Mouse (Mus musculus) forebrain, embryonic 11.5 days (tissue): ENCODE data around the gene Larp4. TPM values are rescaled to one million over a fixed set of nuclear protein-coding genes. Genes with fewer than 3 reads are reported as not detected.

Source experiments
- ATAC-seq: fragments of 200-750 bp; cut with Nextera tagmentation; replicated peaks from 2 replicates; pipeline ENCODE4 v1.8.0; 2017; ENCODE audit warnings: moderate TSS enrichment; ENCODE audit not compliant: low FRiP score
- DNase-seq: peaks from one replicate; pipeline ENCODE4 v3.0.0-alpha.2; 2017; ENCODE audit warnings: low spot score
- H3K27ac ChIP-seq: fragments of 300-500 bp; sonication (generic); 2 replicates; pipeline ENCODE4 v1.5.1; 2014; ENCODE audit warnings: low read depth, low read length
- H3K27me3 ChIP-seq: fragments of 300-500 bp; sonication (generic); 2 replicates; pipeline ENCODE4 v1.6.1; 2014; ENCODE audit warnings: mild to moderate bottlenecking, low read length, mixed read lengths; ENCODE audit not compliant: control insufficient read depth, insufficient read depth
- H3K36me3 ChIP-seq: fragments of 300-500 bp; sonication (generic); 2 replicates; pipeline ENCODE4 v1.6.1; 2014; ENCODE audit warnings: mild to moderate bottlenecking, low read length, moderate library complexity, mixed read lengths; ENCODE audit not compliant: control insufficient read depth, insufficient read depth
- H3K4me1 ChIP-seq: fragments of 300-500 bp; sonication (generic); replicated peaks from 2 replicates; pipeline ENCODE4 v1.6.1; 2014; ENCODE audit warnings: low read length, mixed read lengths; ENCODE audit not compliant: control insufficient read depth, insufficient read depth
- H3K4me2 ChIP-seq: fragments of 300-500 bp; sonication (generic); 2 replicates; pipeline ENCODE4 v1.6.1; 2014; ENCODE audit warnings: low read depth, mild to moderate bottlenecking, low read length, moderate library complexity, mixed read lengths; ENCODE audit not compliant: severe bottlenecking
- H3K4me3 ChIP-seq: fragments of 300-500 bp; sonication (generic); 2 replicates; pipeline ENCODE4 v1.5.1; 2014; ENCODE audit warnings: low read depth, low read length
- H3K9ac ChIP-seq: fragments of 300-500 bp; sonication (generic); 2 replicates; pipeline ENCODE4 v1.6.1; 2014; ENCODE audit warnings: low read length
- H3K9me3 ChIP-seq: fragments of 300-500 bp; sonication (generic); 2 replicates; pipeline ENCODE4 v1.6.1; 2016; ENCODE audit warnings: low read length, mixed read lengths; ENCODE audit not compliant: control insufficient read depth
- WGBS: fragments of 180-500 bp; shearing (Covaris S2); extraction: QIAGEN DNeasy Blood & Tissue Kit; methylation state at CpG from one replicate; pipeline ENCODE4 v1.1.7; 2014; 5-methylcytosine and 5-hydroxymethylcytosine counted together
- polyA plus RNA-seq: library from polyadenylated mRNA; unstranded; fragments of >200 nt; fragmentation: Nextera tagmentation; extraction: Ambion mirVana; gene quantifications from 2 replicates; pipeline ENCODE4 v1.2.1, GENCODE M21; 2014

The Larp4 gene
- polyA plus RNA-seq, 1 experiment from 2014 or later: 42.8 TPM

- WGBS: 86% methylated on average over 3 of the region's 3 CpGs
- Histone ChIP-seq H3K36me3 (no peaks in the 10 kb centered on the region), H3K4me3 (no peak overlapping the region), H3K9ac (no peak overlapping the region), H3K9me3 (no peaks in the 10 kb centered on the region), H3K27ac (no peak overlapping the region), H3K4me1 (0 out of 2 replicates have a peak, but pooled peaks cover 2% of the 10 kb centered on the region), H3K4me2 (no peak overlapping the region), H3K27me3 (no peaks in the 10 kb centered on the region)
- no peak for DNase-seq
- ATAC-seq: no peak
These were observed 88.3 kb downstream of the Larp4 start for GRCm38 (mm10) chr15:100058143-100058542.

- Histone ChIP-seq H3K27ac (no peak overlapping the region), H3K9ac (no peak overlapping the region), H3K4me2 (no peak overlapping the region), H3K4me1 (0 out of 2 replicates have a peak, but pooled peaks cover 2% of the 10 kb centered on the region), H3K36me3 (no peaks in the 10 kb centered on the region), H3K4me3 (no peak overlapping the region), H3K27me3 (no peaks in the 10 kb centered on the region), H3K9me3 (no peaks in the 10 kb centered on the region)
- ATAC-seq (no peak), DNase-seq (no peak)
- 82% methylated on average over 11 of the region's 11 CpGs for WGBS
These were observed 89.0 kb downstream of the Larp4 start for GRCm38 (mm10) chr15:100058912-100059311.

- DNase-seq (no peak), ATAC-seq (no peak)
- no peaks in the 10 kb centered on the region for H3K36me3 ChIP-seq
- H3K4me2 ChIP-seq: no peak overlapping the region
- H3K4me1 ChIP-seq: 0 out of 2 replicates have a peak, but pooled peaks cover 2% of the 10 kb centered on the region
- no peak overlapping the region for H3K27ac ChIP-seq
- 82% methylated on average over 7 of the region's 7 CpGs for WGBS
- H3K9ac ChIP-seq: no peak overlapping the region
- H3K9me3 ChIP-seq: no peaks in the 10 kb centered on the region
- no peaks in the 10 kb centered on the region for H3K27me3 ChIP-seq
- no peak overlapping the region for H3K4me3 ChIP-seq
These were observed 89.9 kb downstream of the Larp4 start for GRCm38 (mm10) chr15:100059626-100060311.

DNA sequence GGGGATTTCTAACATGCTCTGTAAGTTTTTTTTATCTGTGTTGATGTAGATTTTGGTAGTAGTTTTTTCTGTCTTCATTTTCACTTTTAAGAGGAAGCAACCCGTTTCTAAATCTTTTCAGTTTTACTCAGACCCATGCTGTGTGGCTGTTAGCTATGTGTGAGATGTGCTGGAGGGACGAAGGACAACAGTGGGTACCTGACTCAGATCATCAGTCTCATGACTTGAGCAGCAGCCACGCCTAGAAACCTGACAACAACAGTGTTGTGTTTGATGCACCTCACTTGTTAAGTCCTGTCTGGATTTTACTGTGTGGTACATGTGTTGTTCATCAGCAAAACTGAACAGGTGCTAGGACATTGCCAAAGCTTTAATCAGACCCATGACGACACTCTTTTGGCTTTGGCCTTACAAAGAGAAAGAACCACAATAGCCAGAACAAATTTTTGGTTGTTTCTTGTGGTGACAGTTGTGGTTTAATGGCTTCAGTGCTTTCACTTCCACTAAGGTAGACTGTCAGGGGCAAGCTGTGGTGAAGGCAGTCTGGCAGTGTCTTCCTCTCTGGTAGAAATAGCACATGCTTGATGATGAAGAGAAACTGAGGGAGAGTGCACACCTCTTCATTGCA lies 90.8 kb downstream of the Larp4 start:
- 84% methylated on average over 4 of the region's 4 CpGs for WGBS
- H3K4me2 ChIP-seq: no peak overlapping the region
- no peaks in the 10 kb centered on the region for H3K9me3 ChIP-seq
- H3K27me3 ChIP-seq: no peaks in the 10 kb centered on the region
- H3K4me1 ChIP-seq: 0 out of 2 replicates have a peak, but pooled peaks cover 2% of the 10 kb centered on the region
- no peak overlapping the region for H3K9ac ChIP-seq
- H3K27ac ChIP-seq: no peak overlapping the region
- ATAC-seq (no peak), DNase-seq (no peak)
- H3K4me3 ChIP-seq: no peak overlapping the region
- H3K36me3 ChIP-seq: no peaks in the 10 kb centered on the region

- H3K9me3 ChIP-seq: no peaks in the 10 kb centered on the region
- H3K4me3 ChIP-seq: no peak overlapping the region
- H3K4me2 ChIP-seq: no peak overlapping the region
- H3K27ac ChIP-seq: no peak overlapping the region
- no peaks in the 10 kb centered on the region for H3K27me3 ChIP-seq
- 0 out of 2 replicates have a peak, but pooled peaks cover 2% of the 10 kb centered on the region for H3K4me1 ChIP-seq
- DNase-seq (no peak), ATAC-seq (no peak)
- H3K36me3 ChIP-seq: no peaks in the 10 kb centered on the region
- 98% methylated on average over 3 of the region's 3 CpGs for WGBS
- H3K9ac ChIP-seq: no peak overlapping the region
These were observed 91.5 kb downstream of the Larp4 start for GRCm38 (mm10) chr15:100061377-100061776.

DNA sequence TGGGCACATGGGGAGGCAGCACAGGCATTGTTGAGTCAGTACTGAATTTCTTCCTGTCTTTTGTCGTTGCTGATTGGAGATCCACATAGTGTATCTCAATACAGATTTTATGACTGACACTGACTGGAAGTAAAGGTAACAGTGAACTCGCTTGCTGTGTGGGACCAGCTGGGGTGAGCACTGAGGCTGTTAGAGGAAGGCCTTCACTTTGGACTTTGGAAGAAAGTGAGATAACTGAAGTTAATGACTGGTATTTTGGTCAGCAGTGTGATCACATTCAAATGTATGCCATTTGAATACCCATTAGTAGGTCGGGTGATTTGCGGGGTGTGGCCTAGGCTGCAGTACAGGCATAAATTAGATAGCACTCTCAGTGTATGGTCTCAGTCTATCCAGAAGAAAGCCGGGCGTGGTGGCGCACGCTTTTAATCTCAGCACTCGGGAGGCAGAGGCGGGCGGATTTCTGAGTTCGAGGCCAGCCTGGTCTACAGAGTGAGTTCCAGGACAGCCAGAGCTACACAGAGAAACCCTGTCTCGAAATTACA lies 93.4 kb downstream of the Larp4 start:
- WGBS: 91% methylated on average over 13 of the region's 13 CpGs
- ATAC-seq: no peak

More for the DNA sequence above, 93.4 kb downstream of the Larp4 start:
- Histone ChIP-seq H3K4me2 (no peak overlapping the region), H3K9ac (no peak overlapping the region), H3K36me3 (no peaks in the 10 kb centered on the region), H3K27me3 (no peaks in the 10 kb centered on the region), H3K9me3 (no peaks in the 10 kb centered on the region), H3K27ac (no peak overlapping the region), H3K4me3 (no peak overlapping the region), H3K4me1 (0 out of 2 replicates have a peak, but pooled peaks cover 2% of the 10 kb centered on the region)
- no peak for DNase-seq

Other genes with a start within 250 kb of the Larp4 start
- 140 and 154 TPM in 2 replicates for gene Cox14, start 244.4 kb upstream of the Larp4 start, polyA plus RNA-seq
- gene Cers5, start 197.2 kb upstream of the Larp4 start, polyA plus RNA-seq: 59.2 and 59.7 TPM in 2 replicates
- 40.3 and 40.5 TPM in 2 replicates for gene Lima1, start 94.6 kb upstream of the Larp4 start, polyA plus RNA-seq
- not detected in 2 replicates for gene Fam186a, start 3.0 kb upstream of the Larp4 start, polyA plus RNA-seq
- gene Dip2b, start 68.6 kb downstream of the Larp4 start, polyA plus RNA-seq: 27.9 and 28.3 TPM in 2 replicates